Mouse (Mus musculus) brain, embryonic 14.5 days (tissue): ENCODE results near the gene Olfr223.

Source experiments
- CTCF ChIP-seq: fragments of 200-500 bp; IDR thresholded peaks from 2 replicates; pipeline ENCODE4 v1.5.1; 2012; ENCODE audit warnings: inconsistent platforms, mild to moderate bottlenecking, moderate library complexity, borderline replicate concordance; ENCODE audit not compliant: insufficient read depth, insufficient read length; ENCODE audit errors: extremely low read depth
- POLR2A ChIP-seq: fragments of 200-500 bp; IDR thresholded peaks from 2 replicates; pipeline ENCODE4 v1.6.1; 2012; ENCODE audit warnings: mild to moderate bottlenecking, inconsistent platforms, borderline replicate concordance; ENCODE audit not compliant: poor library complexity, insufficient read depth, insufficient read length, severe bottlenecking; ENCODE audit errors: extremely low read depth

DNA sequence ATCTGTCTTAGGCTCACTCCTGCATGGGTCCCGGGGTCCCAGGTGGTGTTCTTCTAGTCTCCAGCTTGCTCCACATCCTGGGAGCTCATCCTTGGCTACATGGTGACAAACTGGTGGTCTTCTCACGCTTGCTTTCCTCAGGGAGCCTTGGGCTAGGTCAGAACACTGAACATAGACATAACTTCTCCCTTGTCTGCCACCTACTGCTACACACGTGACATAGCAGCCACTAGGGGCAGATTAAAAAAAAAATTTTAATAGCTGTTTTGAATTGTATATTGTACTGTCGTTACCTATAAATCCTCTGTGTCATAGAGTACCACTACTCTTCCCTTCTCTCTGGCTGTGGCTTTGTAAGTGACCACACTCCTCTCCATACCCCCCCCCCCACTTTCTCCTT is 3.0 kb upstream of the Olfr223 start:
- TF ChIP-seq POLR2A (no peak), CTCF (no peak; the same call in 1 of the 2 replicates)
